Mouse (Mus musculus): ENCODE data around the gene Vat1l.

DNA sequence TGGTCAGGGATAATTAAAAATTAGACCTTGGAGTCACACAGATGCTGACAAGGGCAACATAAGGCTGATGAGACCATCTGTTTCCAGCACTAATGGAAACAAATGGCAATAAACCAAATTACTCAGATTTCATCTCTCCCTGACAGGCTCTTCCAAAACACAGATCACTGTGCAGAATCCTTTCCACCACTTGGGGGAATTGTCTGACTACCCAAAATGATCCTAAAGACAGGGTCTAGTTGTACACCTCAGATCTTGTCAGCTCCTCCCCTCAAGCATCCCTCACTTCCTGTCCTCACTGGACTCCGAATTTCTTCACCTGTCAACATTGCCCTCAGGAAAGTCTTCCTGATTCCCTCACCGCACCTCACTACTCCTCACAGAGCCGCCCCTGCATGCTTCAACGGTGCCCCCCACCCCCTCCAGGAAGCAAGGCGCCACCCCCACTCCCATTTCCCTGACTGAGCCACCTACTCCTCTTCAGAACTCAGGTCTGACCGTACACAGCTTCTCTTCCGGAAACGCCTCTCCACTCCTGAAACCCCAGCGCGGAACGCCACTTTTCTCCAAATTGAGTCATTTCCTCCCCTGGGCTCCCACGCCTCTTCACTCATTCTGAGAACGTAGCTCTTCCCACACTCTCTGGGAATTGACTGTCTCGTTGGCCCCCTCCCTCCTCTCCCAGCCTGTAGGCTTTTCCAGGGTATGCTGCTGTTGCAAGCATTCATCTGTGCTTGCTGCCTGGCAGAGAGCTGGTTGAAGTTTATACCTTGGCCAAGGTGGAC, 146.4 kb downstream of the Vat1l start:
- TF ChIP-seq CTCF (IDR thresholded peaks at IDR 0.05; ENCODE audit: low read depth, low read length) (no peak), POLR2A (IDR thresholded peaks at IDR 0.05; ENCODE audit: extremely low read depth, insufficient read depth, low read length) (no peak)

All from liver, adult 2 months (tissue).